Mouse (Mus musculus) naive thymus-derived CD4-positive, alpha-beta T cell, adult 2 months (primary cell): ENCODE measurements at regions not wholly inside any gene's neighbourhood (a gene's known extent, or its start where the extent isn't known, plus 50 kb on each side); places are given as distances from the start of the nearest gene placed in this dataset.
"Not testable (repeated sequence)": the region's sequence is repeated elsewhere in the genome, so short reads cannot be mapped to it uniquely, and the experiment has no call there.

Experiments used
- DNase-seq: peaks from one replicate; pipeline ENCODE4 v3.0.0-alpha.2; 2011; ENCODE audit warnings: low read depth

- no peak for DNase-seq
Measured at GRCm38 (mm10) chr5:50343681-50344080, 284.9 kb upstream of the Adgra3 start.

GRCm38 (mm10) chr5:50309491-50309890 is 250.7 kb upstream of the Adgra3 start:
- DNase-seq: no peak

GRCm38 (mm10) chr5:50303859-50304480 is 245.2 kb upstream of the Adgra3 start:
- no peak for DNase-seq

GRCm38 (mm10) chr5:50293794-50294193 is 235.0 kb upstream of the Adgra3 start:
- DNase-seq: peak; percentile 0

DNA sequence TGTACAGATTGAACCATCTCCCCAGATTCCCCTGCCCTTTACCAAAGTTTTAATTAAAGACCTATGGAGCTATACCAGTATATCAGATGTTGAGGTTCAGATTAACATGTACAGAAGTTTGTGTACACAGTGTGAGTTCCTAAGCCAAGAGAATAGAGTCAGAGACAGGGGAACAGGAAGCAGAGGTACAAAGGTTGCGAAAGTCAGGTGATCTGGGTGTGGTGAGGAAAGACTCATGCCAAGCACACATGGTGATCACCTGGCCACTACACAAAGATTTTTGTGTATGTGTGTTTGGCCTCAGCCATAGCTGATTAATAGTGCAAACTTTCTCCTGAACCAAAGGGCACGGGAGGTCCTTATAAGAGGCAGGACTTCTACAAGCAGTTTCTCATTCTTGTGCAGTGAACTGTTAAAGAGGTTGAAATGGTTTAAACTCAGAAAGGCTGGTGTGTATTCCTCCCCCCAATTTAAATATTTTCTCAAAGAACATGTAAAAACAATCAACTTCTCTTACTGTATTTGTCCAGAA is 232.1 kb upstream of the Adgra3 start:
- no peak for DNase-seq

- DNase-seq: no peak
Measured at GRCm38 (mm10) chr5:50260417-50260816, 201.6 kb upstream of the Adgra3 start.

DNA sequence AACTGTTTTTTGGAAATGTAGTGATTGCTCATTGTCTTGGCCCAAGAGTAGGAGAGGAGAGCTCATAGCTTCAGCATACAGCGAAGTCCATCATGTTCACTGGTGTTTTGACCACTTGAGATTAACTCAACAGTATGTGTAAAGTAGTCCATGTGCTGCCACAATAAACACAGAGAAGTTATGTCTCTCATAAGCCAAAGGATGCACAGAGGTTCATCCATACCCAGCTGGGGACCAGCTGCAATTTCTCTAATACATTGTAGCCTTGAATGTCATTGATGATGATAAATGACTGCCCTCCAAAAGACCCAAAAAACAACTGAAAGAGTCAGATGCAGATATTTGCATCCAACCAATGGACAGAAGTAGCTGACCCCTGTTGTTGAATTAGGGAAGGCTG is 199.2 kb upstream of the Adgra3 start:
- no peak for DNase-seq

DNA sequence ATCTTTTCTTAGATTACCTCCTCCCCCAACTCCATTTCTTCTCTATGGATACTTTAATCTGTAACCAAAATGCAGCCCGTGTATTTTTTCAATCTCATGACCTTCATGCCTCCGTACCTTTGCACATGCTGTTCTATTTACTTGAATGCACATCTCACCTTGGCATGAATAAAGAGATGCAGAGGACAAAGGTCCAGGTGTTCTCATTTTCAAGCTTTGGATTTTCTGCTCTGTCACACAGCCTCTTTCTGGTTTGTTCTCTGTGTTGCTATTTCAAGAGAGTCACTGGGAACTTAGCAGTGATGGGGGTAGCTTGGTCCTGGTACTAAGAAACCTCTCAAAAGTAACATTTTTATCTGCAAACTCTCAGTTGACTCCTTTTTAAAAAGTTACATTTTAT is 175.3 kb upstream of the Adgra3 start:
- DNase-seq: no peak

DNA sequence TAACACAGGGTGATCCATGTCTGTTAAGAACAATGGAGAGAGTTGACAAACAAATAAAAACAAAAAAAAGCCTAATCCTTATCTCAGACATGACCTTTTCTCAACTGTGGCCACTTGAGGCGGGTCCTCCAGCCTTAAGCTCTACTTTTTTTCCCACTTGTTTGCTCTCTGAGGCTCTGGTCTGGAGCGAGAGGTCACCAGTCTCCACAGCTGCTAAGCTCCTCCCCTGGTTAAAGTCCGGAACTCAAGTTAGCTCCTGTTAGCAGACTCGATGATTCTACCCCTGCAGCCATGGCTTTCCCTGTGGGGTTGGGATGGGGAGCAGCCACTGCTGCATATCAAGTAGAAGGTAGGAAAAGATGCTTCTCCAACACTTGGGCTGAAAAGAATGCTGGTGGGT is 158.2 kb upstream of the Adgra3 start:
- DNase-seq: no peak

GRCm38 (mm10) chr5:50215960-50216359 is 157.2 kb upstream of the Adgra3 start:
- no peak for DNase-seq

DNA sequence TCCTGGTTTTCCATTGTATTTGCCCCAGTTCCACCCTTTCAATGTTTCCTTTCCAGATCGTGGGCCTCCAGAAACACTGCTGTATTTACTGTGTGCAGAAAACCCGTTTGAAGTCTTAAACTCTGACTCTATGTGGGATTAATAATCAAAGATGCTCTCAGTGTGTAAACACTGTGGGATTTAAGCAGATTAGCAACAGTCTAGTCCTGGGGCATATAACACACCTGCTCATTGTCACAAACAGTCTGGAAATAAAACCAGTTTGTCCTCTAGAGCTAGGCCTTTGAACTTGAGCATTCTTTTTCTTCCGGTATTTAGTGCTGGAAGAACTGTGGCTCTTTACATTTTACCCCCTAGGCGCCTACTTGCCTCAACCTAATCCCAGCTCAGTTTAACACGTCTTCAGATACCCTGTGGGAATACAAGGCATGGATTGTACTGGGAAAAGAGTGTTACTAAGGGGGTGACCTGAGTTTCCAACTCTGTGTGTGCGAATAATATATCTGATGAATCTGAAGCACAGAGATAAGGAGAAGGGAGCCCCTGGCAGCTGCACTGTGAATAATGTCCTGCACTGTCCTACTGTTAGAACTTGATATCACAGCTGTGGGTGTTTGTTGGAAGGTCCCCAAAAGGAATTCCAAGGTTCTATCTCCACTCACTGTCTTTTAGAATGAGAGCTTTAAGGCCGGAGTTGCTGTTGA is 143.7 kb upstream of the Adgra3 start:
- no peak for DNase-seq

GRCm38 (mm10) chr5:50196423-50196822 is 137.6 kb upstream of the Adgra3 start:
- DNase-seq: no peak

DNA sequence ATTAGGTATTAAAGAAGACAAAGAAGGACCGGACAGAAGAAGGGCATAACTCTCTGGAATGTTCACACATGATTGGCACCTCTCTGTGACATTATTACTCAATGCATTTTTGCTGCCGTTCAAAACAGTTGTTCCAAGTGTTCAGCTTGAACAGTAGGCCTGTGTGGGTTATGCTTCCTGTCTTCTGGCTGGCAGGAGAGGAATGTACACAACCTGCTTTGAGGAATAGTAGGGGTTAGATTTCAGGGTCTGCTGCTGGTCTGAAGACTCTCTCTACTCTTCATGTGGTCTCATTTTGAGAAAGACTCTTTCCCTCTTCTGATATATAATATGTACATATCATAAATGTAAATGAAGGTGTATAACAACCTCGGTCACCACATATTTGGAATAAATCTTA is 137.2 kb upstream of the Adgra3 start:
- no peak for DNase-seq

GRCm38 (mm10) chr5:50189394-50189793 is 130.6 kb upstream of the Adgra3 start:
- no peak for DNase-seq

DNA sequence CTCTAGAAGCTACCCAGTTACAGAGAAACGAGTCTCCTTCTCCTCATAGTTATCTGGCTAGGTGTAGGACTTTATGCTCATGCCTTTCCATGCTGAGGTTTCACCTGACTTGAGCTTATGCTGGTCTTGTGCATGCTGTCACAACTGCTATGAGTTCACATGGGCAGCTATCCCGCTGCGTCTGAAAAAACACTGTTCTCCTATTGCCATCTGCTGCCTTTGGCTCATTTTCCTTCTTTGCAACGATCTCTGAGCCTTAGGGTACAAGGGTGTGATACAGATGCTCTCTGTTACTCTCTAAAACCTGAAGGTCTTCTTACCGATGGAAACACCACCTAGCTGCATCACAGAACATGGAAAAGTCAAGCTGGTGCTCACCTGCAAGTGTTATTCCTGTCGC is 123.9 kb upstream of the Adgra3 start:
- DNase-seq: no peak

DNA sequence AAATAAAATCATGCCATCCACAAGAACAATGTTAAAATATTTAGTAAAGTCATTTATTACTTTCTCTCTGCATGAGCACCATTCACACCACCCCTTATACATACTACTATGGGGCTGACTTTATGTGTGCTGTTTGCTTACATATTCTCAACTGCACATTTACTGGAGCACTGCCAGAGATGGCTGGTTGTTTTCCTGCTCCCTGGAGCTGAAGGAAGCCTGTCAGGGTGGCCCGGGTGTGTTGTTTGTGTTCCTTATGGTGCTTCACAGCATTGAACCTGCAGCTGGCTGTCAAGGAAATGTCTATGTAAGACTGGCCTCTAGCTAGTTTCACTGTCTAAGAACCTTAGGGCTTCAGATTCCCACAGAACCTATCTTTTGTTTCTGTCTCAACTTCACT is 97.8 kb upstream of the Adgra3 start:
- no peak for DNase-seq

GRCm38 (mm10) chr5:50155170-50155860 is 96.5 kb upstream of the Adgra3 start:
- DNase-seq: not testable (repeated sequence)

DNA sequence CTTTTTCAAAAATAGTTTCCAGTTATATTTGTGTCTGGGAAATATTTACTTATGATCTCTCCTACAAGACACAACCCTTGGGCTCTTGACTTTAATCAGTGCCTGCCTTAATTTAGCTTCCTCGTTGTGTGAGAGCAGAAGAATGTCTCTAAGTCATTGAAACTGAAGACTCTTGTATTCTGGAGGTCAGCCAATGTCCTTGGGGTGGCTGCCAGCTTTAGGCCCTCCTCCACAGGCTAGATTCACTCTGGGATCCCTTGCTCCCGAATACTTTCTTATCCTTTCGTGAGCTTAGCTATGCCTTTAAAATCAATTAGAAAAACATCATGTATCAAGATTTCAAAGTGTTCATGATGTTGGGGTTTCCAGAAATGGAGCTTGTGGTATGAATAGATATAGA is 88.1 kb upstream of the Adgra3 start:
- DNase-seq: no peak

DNA sequence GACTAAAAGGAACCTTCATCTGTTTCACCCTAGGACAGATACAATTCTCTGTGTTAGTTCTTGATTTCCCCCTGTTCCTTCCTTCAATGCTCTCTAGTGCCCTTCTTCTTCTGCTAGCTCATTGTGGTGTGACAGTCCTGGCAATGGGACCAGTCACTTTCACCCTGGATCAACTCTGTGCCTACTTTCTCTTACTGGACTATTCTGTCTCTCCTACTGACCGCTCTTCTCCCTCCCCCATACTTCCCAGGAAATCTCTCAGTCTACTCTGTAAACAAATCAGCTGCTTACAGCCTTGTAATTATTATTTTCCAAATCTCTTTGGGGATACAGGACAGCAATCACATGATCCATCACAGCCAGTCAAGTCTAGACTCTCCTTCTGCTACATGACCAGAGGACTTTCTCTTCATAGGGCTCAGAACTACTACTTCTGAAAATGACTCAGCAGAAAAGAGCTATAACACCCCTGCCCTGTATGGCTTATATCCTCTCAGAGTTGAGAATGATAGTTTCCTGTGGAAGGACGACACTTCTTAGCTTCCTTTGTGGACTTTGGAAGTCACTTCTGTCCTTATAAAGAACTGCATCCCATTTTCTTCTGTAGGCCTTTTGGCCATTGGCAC is 86.8 kb upstream of the Adgra3 start:
- no peak for DNase-seq

DNA sequence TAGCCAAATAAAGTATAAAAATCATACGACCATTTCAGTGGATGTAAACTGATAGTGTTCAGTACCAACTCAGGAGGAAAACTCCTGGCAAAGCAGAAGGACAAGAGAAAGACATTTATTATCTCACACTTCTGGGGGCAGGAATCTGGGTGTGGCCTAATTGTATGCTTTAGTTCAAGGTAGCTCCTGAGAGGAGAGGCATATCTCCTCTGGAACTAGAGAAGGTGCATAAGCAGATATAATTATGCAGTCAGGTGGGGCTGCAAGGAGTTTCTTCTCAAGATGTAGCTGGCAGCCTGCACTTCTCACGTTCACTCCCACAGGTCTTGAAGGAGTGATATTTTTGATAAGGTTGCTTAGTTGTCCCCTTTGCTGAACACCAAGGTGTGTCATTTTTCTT is 71.4 kb upstream of the Adgra3 start:
- no peak for DNase-seq

DNA sequence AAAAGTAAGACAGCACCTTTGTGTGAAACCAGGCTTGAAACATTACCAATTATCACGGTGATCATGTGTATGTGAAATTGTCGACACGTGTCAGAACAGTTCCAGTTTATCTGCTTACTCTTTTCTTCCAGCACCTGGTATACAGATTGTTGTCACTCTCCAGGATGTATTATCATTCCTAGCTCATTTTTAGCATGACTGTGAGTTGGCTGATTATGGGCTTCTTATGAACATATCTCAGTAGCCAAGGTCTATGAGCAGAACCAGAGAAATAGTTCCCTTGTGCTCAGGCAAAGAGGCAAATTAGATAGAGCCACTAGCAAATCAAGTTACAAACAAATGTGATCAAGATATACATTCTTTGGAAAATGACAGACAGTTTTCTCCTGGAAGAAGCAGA is 70.2 kb upstream of the Adgra3 start:
- DNase-seq: no peak

- DNase-seq: no peak
Measured at GRCm38 (mm10) chr5:50126594-50126993, 67.8 kb upstream of the Adgra3 start.

GRCm38 (mm10) chr5:50126177-50126576 is 67.4 kb upstream of the Adgra3 start:
- DNase-seq: no peak
